Mouse (Mus musculus) frontal cortex, postnatal 10 days (tissue): ENCODE measurements around the gene Olfr1154.

Source experiments
- DNase-seq, 2 experiments: peaks; one replicate each; pipeline ENCODE4 v3.0.0; 2022; ENCODE audit warnings: low spot score in 2 of 2, mixed read lengths in 1 of 2

The Olfr1154 gene

GRCm38 (mm10) chr2:87905066-87905465 is at the start of gene Olfr1154:
Olfr1154 (minus strand) TSS chr2:87905166.
- no peak for DNase-seq

- DNase-seq: no peak
These were observed 48.0 kb upstream of the Olfr1154 start, which contains the start of gene Olfr1156 for GRCm38 (mm10) chr2:87953000-87953399. Olfr1156 (minus strand) TSS chr2:87953100.

- DNase-seq: no peak
These were observed 40.1 kb upstream of the Olfr1154 start, which contains the start of gene Olfr1155 for GRCm38 (mm10) chr2:87945037-87945436. Olfr1155 (minus strand) TSS chr2:87945137.

- DNase-seq: no peak
These were observed 10.3 kb downstream of the Olfr1154 start, which contains the start of gene Olfr1153 for GRCm38 (mm10) chr2:87894662-87895061. Olfr1153 (plus strand) TSS chr2:87894962.

GRCm38 (mm10) chr2:87866192-87866591 is 38.8 kb downstream of the Olfr1154 start, which contains the start of gene Olfr1152:
Olfr1152 (plus strand) TSS chr2:87866492.
- DNase-seq: no peak

- DNase-seq: no peak
These were observed 49.4 kb downstream of the Olfr1154 start, which contains the start of gene Olfr1151 for GRCm38 (mm10) chr2:87855562-87855961. Olfr1151 (plus strand) TSS chr2:87855862.
